Mouse (Mus musculus) frontal cortex, adult 2 months (tissue): ENCODE results near the gene Dchs2. TPM values are rescaled to one million over a fixed set of nuclear protein-coding genes. Genes with fewer than 3 reads are reported as not detected.

Experiments used
- DNase-seq, 2 experiments: peaks; one replicate each; pipeline ENCODE4 v3.0.0; 2022; ENCODE audit warnings: low spot score in 1 of 2; ENCODE audit errors: extremely low spot score in 1 of 2
- polyA plus RNA-seq: library from polyadenylated mRNA; depleted of rRNA; stranded (reverse); fragments of >200 nt; gene quantifications from 2 replicates; pipeline ENCODE4 v1.2.3, GENCODE M21; 2012; rRNA removed

Dchs2 gene
- polyA plus RNA-seq, 1 experiment = 0.64 TPM

GRCm38 (mm10) chr3:83376834-83377233 lies 249.1 kb downstream of the Dchs2 start:
- no peak for DNase-seq

Other genes with a start within 250 kb of the Dchs2 start
- gene Lrat, start 224.0 kb upstream of the Dchs2 start, polyA plus RNA-seq = 0.13 and 0.20 TPM in 2 replicates
- gene Fgg, start 120.2 kb upstream of the Dchs2 start, polyA plus RNA-seq = 0.44 TPM in 1 of 2 replicates, not detected in the other
- 0.06 and 0.21 TPM in 2 replicates for gene Fga, start 101.9 kb upstream of the Dchs2 start, polyA plus RNA-seq
- 0.08 TPM in 1 of 2 replicates, not detected in the other for gene Fgb, start 78.1 kb upstream of the Dchs2 start, polyA plus RNA-seq
- gene Plrg1, start 72.4 kb upstream of the Dchs2 start, polyA plus RNA-seq = 44.6 and 49.6 TPM in 2 replicates